Mouse (Mus musculus): Measurements from ENCODE around the gene Otud7b. TPM values are rescaled to one million over a fixed set of nuclear protein-coding genes. Genes with fewer than 3 reads are reported as not detected.

Gene Otud7b
- total RNA-seq, 1 experiment = 23.2 TPM

GRCm38 (mm10) chr3:96091146-96091545 lies 13.2 kb upstream of the Otud7b start:
- in situ Hi-C loops (cut with MboI; ENCODE audit: low sequenced_read_pairs in 2 of 2, unreplicated experiment in 2 of 2) = loop anchor here in 1 of 2 experiments (25.0 kb wide), 1 partner anchor 321 kb away; no protein-coding TSS in a partner anchor
- DNase-seq (ENCODE audit: low read depth, low spot score) = no peak
- H3K4me3 ChIP-seq (ENCODE audit: insufficient read depth in 1 of 2, low read depth in 1 of 2, low read length in 2 of 2, poor library complexity in 1 of 2, severe bottlenecking in 1 of 2) = no peak overlapping the region
- no peaks in the 10 kb centered on the region for H3K9me3 ChIP-seq (ENCODE audit: control insufficient read depth, insufficient read depth, low read depth, low read length)
- TF ChIP-seq HCFC1 (IDR thresholded peaks at IDR 0.05; ENCODE audit: borderline replicate concordance, insufficient read depth, low read length) (no peak), MAFK (IDR thresholded peaks at IDR 0.05; ENCODE audit: insufficient read depth, low read depth, low read length) (no peak), CHD2 (IDR thresholded peaks at IDR 0.05; ENCODE audit: low read depth, low read length) (no peak), ZC3H11A (IDR thresholded peaks at IDR 0.05; ENCODE audit: borderline replicate concordance, low read depth, low read length) (0 out of 2 replicates have a peak, but pooled peaks have one; percentile 11), ZNF384 (IDR thresholded peaks at IDR 0.05; ENCODE audit: low read depth, low read length) (no peak)
- H3K9ac ChIP-seq (ENCODE audit: insufficient read depth, low read depth, low read length, poor library complexity, severe bottlenecking) = no peak overlapping the region
- no peak overlapping the region for H3K27ac ChIP-seq (ENCODE audit: insufficient read depth, low read depth, low read length, poor library complexity, severe bottlenecking)
- no peaks in the 10 kb centered on the region; a peak in 1 of 4 replicates for H3K4me1 ChIP-seq (ENCODE audit: control insufficient read depth in 2 of 2, insufficient read depth in 2 of 2, low read length in 2 of 2, poor library complexity in 1 of 2)
- no peaks in the 10 kb centered on the region for H3K36me3 ChIP-seq (ENCODE audit: control insufficient read depth, insufficient read depth, low read length, poor library complexity, severe bottlenecking)

GRCm38 (mm10) chr3:96091966-96092365 lies 12.4 kb upstream of the Otud7b start:
- TF ChIP-seq ZC3H11A (IDR thresholded peaks at IDR 0.05; ENCODE audit: borderline replicate concordance, low read depth, low read length) (no peak), ZNF384 (IDR thresholded peaks at IDR 0.05; ENCODE audit: low read depth, low read length) (no peak), HCFC1 (IDR thresholded peaks at IDR 0.05; ENCODE audit: borderline replicate concordance, insufficient read depth, low read length) (no peak), CHD2 (IDR thresholded peaks at IDR 0.05; ENCODE audit: low read depth, low read length) (no peak), MAFK (IDR thresholded peaks at IDR 0.05; ENCODE audit: insufficient read depth, low read depth, low read length) (no peak)
- no peak for DNase-seq (ENCODE audit: low read depth, low spot score)
- H3K4me1 ChIP-seq (ENCODE audit: control insufficient read depth in 2 of 2, insufficient read depth in 2 of 2, low read length in 2 of 2, poor library complexity in 1 of 2) = no peaks in the 10 kb centered on the region; a peak in 1 of 4 replicates
- H3K9ac ChIP-seq (ENCODE audit: insufficient read depth, low read depth, low read length, poor library complexity, severe bottlenecking) = no peak overlapping the region
- in situ Hi-C loops (cut with MboI; ENCODE audit: low sequenced_read_pairs in 2 of 2, unreplicated experiment in 2 of 2) = loop anchor here in 1 of 2 experiments (25.0 kb wide), 1 partner anchor 320 kb away; no protein-coding TSS in a partner anchor
- H3K36me3 ChIP-seq (ENCODE audit: control insufficient read depth, insufficient read depth, low read length, poor library complexity, severe bottlenecking) = no peaks in the 10 kb centered on the region
- H3K4me3 ChIP-seq (ENCODE audit: insufficient read depth in 1 of 2, low read depth in 1 of 2, low read length in 2 of 2, poor library complexity in 1 of 2, severe bottlenecking in 1 of 2) = no peak overlapping the region
- no peaks in the 10 kb centered on the region for H3K9me3 ChIP-seq (ENCODE audit: control insufficient read depth, insufficient read depth, low read depth, low read length)
- no peak overlapping the region for H3K27ac ChIP-seq (ENCODE audit: insufficient read depth, low read depth, low read length, poor library complexity, severe bottlenecking)

DNA sequence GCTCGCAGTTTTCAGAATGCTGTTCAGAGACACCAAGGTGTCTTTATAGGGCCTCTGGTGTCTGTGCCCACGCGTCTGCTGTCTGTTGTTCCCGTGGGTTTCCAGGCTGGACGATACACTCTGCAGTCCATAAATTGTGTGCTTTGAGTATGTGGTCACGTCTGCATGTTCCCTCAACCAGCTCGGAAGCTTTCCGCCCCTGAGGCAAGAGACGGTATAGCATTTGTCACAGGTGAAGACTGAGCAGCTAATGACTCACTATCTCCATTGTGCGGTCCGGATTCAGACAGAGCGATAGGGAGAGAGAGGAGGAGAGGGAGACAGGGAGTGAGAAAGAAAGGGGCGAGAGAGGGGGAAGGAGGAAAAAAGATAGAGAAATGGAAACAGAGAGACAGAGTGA lies 10.8 kb upstream of the Otud7b start:
- Histone ChIP-seq H3K27ac (ENCODE audit: insufficient read depth, low read depth, low read length, poor library complexity, severe bottlenecking) (no peak overlapping the region), H3K4me3 (ENCODE audit: insufficient read depth in 1 of 2, low read depth in 1 of 2, low read length in 2 of 2, poor library complexity in 1 of 2, severe bottlenecking in 1 of 2) (no peak overlapping the region), H3K9ac (ENCODE audit: insufficient read depth, low read depth, low read length, poor library complexity, severe bottlenecking) (no peak overlapping the region), H3K36me3 (ENCODE audit: control insufficient read depth, insufficient read depth, low read length, poor library complexity, severe bottlenecking) (no peaks in the 10 kb centered on the region), H3K9me3 (ENCODE audit: control insufficient read depth, insufficient read depth, low read depth, low read length) (no peaks in the 10 kb centered on the region), H3K4me1 (ENCODE audit: control insufficient read depth in 2 of 2, insufficient read depth in 2 of 2, low read length in 2 of 2, poor library complexity in 1 of 2) (no peaks in the 10 kb centered on the region)
- TF ChIP-seq ZC3H11A (IDR thresholded peaks at IDR 0.05; ENCODE audit: borderline replicate concordance, low read depth, low read length) (no peak), CHD2 (IDR thresholded peaks at IDR 0.05; ENCODE audit: low read depth, low read length) (no peak), HCFC1 (IDR thresholded peaks at IDR 0.05; ENCODE audit: borderline replicate concordance, insufficient read depth, low read length) (no peak), ZNF384 (IDR thresholded peaks at IDR 0.05; ENCODE audit: low read depth, low read length) (no peak), MAFK (IDR thresholded peaks at IDR 0.05; ENCODE audit: insufficient read depth, low read depth, low read length) (no peak)
- DNase-seq (ENCODE audit: low read depth, low spot score) = no peak
- in situ Hi-C loops (cut with MboI; ENCODE audit: low sequenced_read_pairs in 2 of 2, unreplicated experiment in 2 of 2) = loop anchor here in 1 of 2 experiments (25.0 kb wide), 1 partner anchor 319 kb away; no protein-coding TSS in a partner anchor

GRCm38 (mm10) chr3:96094203-96094602 lies 10.1 kb upstream of the Otud7b start:
- Histone ChIP-seq H3K36me3 (ENCODE audit: control insufficient read depth, insufficient read depth, low read length, poor library complexity, severe bottlenecking) (no peaks in the 10 kb centered on the region), H3K4me3 (ENCODE audit: insufficient read depth in 1 of 2, low read depth in 1 of 2, low read length in 2 of 2, poor library complexity in 1 of 2, severe bottlenecking in 1 of 2) (no peak overlapping the region), H3K27ac (ENCODE audit: insufficient read depth, low read depth, low read length, poor library complexity, severe bottlenecking) (no peak overlapping the region), H3K9ac (ENCODE audit: insufficient read depth, low read depth, low read length, poor library complexity, severe bottlenecking) (no peak overlapping the region), H3K9me3 (ENCODE audit: control insufficient read depth, insufficient read depth, low read depth, low read length) (no peaks in the 10 kb centered on the region), H3K4me1 (ENCODE audit: control insufficient read depth in 2 of 2, insufficient read depth in 2 of 2, low read length in 2 of 2, poor library complexity in 1 of 2) (no peaks in the 10 kb centered on the region)
- in situ Hi-C loops (cut with MboI; ENCODE audit: low sequenced_read_pairs in 2 of 2, unreplicated experiment in 2 of 2) = loop anchor here in 1 of 2 experiments (25.0 kb wide), 1 partner anchor 318 kb away; no protein-coding TSS in a partner anchor
- no peak for DNase-seq (ENCODE audit: low read depth, low spot score)
- TF ChIP-seq HCFC1 (IDR thresholded peaks at IDR 0.05; ENCODE audit: borderline replicate concordance, insufficient read depth, low read length) = no peak
- no peak for TF ChIP-seq ZC3H11A (IDR thresholded peaks at IDR 0.05; ENCODE audit: borderline replicate concordance, low read depth, low read length)
- no peak for TF ChIP-seq ZNF384 (IDR thresholded peaks at IDR 0.05; ENCODE audit: low read depth, low read length)
- no peak for TF ChIP-seq MAFK (IDR thresholded peaks at IDR 0.05; ENCODE audit: insufficient read depth, low read depth, low read length)
- no peak for TF ChIP-seq CHD2 (IDR thresholded peaks at IDR 0.05; ENCODE audit: low read depth, low read length)
